Mouse (Mus musculus): Measurements from ENCODE around the gene Hsdl1.

GRCm38 (mm10) chr8:119620116-119620840 lies 45.3 kb upstream of the Hsdl1 start:
- TF ChIP-seq EP300 (IDR thresholded peaks at IDR 0.05) (no peak), CTCF (IDR thresholded peaks at IDR 0.05) (no peak)
